Mouse (Mus musculus) testis, adult 2 months (tissue): ENCODE data around the gene Optc.

Source experiments
- CTCF ChIP-seq: fragments of 200-500 bp; IDR thresholded peaks from 2 replicates; pipeline ENCODE4 v1.5.1; 2012; ENCODE audit warnings: low read depth, mild to moderate bottlenecking, inconsistent platforms, low read length, moderate library complexity; ENCODE audit not compliant: control insufficient read depth, insufficient read depth, insufficient replicate concordance
- POLR2A ChIP-seq: fragments of 200-500 bp; IDR thresholded peaks from 2 replicates; pipeline ENCODE4 v1.6.1; 2012; ENCODE audit warnings: low read depth, mild to moderate bottlenecking, inconsistent platforms, low read length, moderate library complexity; ENCODE audit not compliant: control insufficient read depth

DNA sequence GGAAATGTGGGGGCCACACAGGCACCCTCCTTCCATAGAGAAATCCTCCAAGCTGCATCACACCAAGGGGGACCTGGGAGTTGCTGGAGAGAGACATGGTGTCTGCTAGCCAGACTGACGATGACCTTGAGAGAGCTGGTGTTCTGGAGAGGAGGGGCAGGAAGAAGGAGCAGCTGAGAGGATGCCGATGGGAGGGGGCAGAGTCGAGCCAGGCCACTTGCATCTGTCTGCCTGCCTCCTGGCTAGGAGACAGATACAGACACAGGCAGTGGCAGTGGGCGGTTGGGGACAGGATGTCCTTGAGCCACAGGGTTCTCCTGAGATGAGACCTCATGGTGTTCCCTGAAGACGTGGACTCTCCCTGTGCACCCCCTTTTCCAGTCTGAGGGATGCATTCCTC lies 16.3 kb downstream of the Optc start:
- no peak for TF ChIP-seq CTCF
- TF ChIP-seq POLR2A, result no peak
